Mouse (Mus musculus) neural tube, embryonic 13.5 days (tissue): Measurements from ENCODE around the gene Dlgap4. TPM values are rescaled to one million over a fixed set of nuclear protein-coding genes. Genes with fewer than 3 reads are reported as not detected.

ENCODE experiments used
- ATAC-seq: fragments of 200-750 bp; cut with Nextera tagmentation; 2 replicates; pipeline ENCODE4 v1.8.0; 2017; ENCODE audit warnings: low read depth, mild to moderate bottlenecking, moderate TSS enrichment, moderate library complexity
- H3K27ac ChIP-seq: fragments of 300-500 bp; sonication (generic); replicated peaks from 2 replicates; pipeline ENCODE4 v1.5.1; 2015; ENCODE audit warnings: moderate library complexity, mild to moderate bottlenecking, inconsistent platforms
- H3K27me3 ChIP-seq: fragments of 300-500 bp; sonication (generic); 2 replicates; pipeline ENCODE4 v1.6.1; 2015; ENCODE audit warnings: mild to moderate bottlenecking, inconsistent platforms
- H3K36me3 ChIP-seq: fragments of 300-500 bp; sonication (generic); 2 replicates; pipeline ENCODE4 v1.6.1; 2015; ENCODE audit warnings: mild to moderate bottlenecking, inconsistent platforms
- H3K4me1 ChIP-seq: fragments of 300-500 bp; sonication (generic); replicated peaks from 2 replicates; pipeline ENCODE4 v1.6.1; 2015; ENCODE audit warnings: inconsistent platforms
- H3K4me2 ChIP-seq: fragments of 300-500 bp; sonication (generic); 2 replicates; pipeline ENCODE4 v1.6.1; 2015; ENCODE audit warnings: inconsistent platforms, mild to moderate bottlenecking, moderate library complexity
- H3K4me3 ChIP-seq: fragments of 300-500 bp; sonication (generic); 2 replicates; pipeline ENCODE4 v1.5.1; 2015; ENCODE audit warnings: mild to moderate bottlenecking, inconsistent platforms
- H3K9ac ChIP-seq: fragments of 300-500 bp; sonication (generic); 2 replicates; pipeline ENCODE4 v1.6.1; 2015; ENCODE audit warnings: moderate library complexity, mild to moderate bottlenecking, inconsistent platforms
- H3K9me3 ChIP-seq: fragments of 300-500 bp; sonication (generic); 2 replicates; pipeline ENCODE4 v1.6.1; 2016; ENCODE audit warnings: inconsistent platforms
- WGBS: fragments of 180-500 bp; shearing (Covaris S2); methylation state at CpG from one replicate; pipeline ENCODE4 v1.1.7; 2015; 5-methylcytosine and 5-hydroxymethylcytosine counted together
- polyA plus RNA-seq: library from polyadenylated mRNA; unstranded; fragments of >200 nt; fragmentation: Nextera tagmentation; extraction: Ambion mirVana; gene quantifications from 2 replicates; pipeline ENCODE4 v1.2.1, GENCODE M21; 2015

Dlgap4 gene
- polyA plus RNA-seq, 1 experiment from 2014 or later, result 201 TPM

GRCm38 (mm10) chr2:156731592-156731991 lies 118.1 kb downstream of the Dlgap4 start:
- no peak overlapping the region for H3K4me2 ChIP-seq
- H3K4me3 ChIP-seq, result no peak overlapping the region
- peaks cover 79% of the 10 kb centered on the region for H3K4me1 ChIP-seq
- no peak overlapping the region for H3K9ac ChIP-seq
- H3K27me3 ChIP-seq, result no peaks in the 10 kb centered on the region
- no peak overlapping the region for H3K27ac ChIP-seq
- no peaks in the 10 kb centered on the region for H3K9me3 ChIP-seq
- no peak for ATAC-seq
- 0 out of 2 replicates have a peak, but pooled peaks cover 5% of the 10 kb centered on the region for H3K36me3 ChIP-seq

DNA sequence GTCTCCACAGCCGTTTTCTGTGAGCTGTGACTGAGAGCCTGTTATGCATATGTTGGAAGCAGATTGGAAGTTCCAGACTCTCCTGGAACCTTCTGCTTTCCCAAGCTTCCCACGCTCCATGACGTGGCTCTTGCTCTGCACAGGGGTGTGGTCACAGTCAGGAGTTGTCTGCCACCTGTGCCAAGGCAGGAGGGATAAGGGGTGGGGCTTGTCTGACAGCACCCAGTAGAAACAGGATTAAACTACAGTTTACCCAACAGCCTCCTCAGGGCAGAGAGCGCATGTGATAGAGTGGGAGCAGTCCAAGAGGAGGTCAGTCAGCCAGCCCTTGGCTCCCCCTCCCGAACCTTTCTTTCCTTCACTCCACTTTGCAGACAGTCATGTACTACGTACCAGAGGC lies 118.6 kb downstream of the Dlgap4 start:
- H3K4me2 ChIP-seq, result no peak overlapping the region
- no peaks in the 10 kb centered on the region for H3K9me3 ChIP-seq
- ATAC-seq, result no peak
- H3K36me3 ChIP-seq, result 0 out of 2 replicates have a peak, but pooled peaks cover 5% of the 10 kb centered on the region
- H3K27me3 ChIP-seq, result no peaks in the 10 kb centered on the region
- 79% methylated on average over 6 of the region's 6 CpGs for WGBS
- no peak overlapping the region for H3K4me3 ChIP-seq
- H3K9ac ChIP-seq, result no peak overlapping the region
- peaks cover 79% of the 10 kb centered on the region for H3K4me1 ChIP-seq
- no peak overlapping the region for H3K27ac ChIP-seq

GRCm38 (mm10) chr2:156735761-156736335 lies 122.3 kb downstream of the Dlgap4 start:
- no peaks in the 10 kb centered on the region for H3K27me3 ChIP-seq
- ATAC-seq, result no peak
- peaks cover 9% of the 10 kb centered on the region; the same call in 1 of the 2 replicates for H3K36me3 ChIP-seq
- H3K9ac ChIP-seq, result no peak overlapping the region
- no peak overlapping the region for H3K4me3 ChIP-seq
- no peak overlapping the region for H3K27ac ChIP-seq
- no peak overlapping the region for H3K4me2 ChIP-seq
- 76% methylated on average over 3 of the region's 3 CpGs for WGBS
- H3K9me3 ChIP-seq, result no peaks in the 10 kb centered on the region
- peaks cover 94% of the 10 kb centered on the region for H3K4me1 ChIP-seq

GRCm38 (mm10) chr2:156736846-156737245 lies 123.3 kb downstream of the Dlgap4 start:
- H3K4me2 ChIP-seq, result no peak overlapping the region
- no peaks in the 10 kb centered on the region for H3K9me3 ChIP-seq
- ATAC-seq, result no peak
- no peaks in the 10 kb centered on the region for H3K27me3 ChIP-seq
- WGBS, result 41% methylated on average over 7 of the region's 7 CpGs
- H3K4me3 ChIP-seq, result no peak overlapping the region
- no peak overlapping the region for H3K27ac ChIP-seq
- H3K9ac ChIP-seq, result no peak overlapping the region
- peaks cover 97% of the 10 kb centered on the region for H3K4me1 ChIP-seq
- peaks cover 9% of the 10 kb centered on the region; the same call in 1 of the 2 replicates for H3K36me3 ChIP-seq

- Histone ChIP-seq H3K27me3 (no peaks in the 10 kb centered on the region), H3K4me1 (peaks cover 97% of the 10 kb centered on the region), H3K4me2 (no peak overlapping the region), H3K27ac (no peak overlapping the region), H3K36me3 (peaks cover 7% of the 10 kb centered on the region; the same call in 1 of the 2 replicates), H3K4me3 (no peak overlapping the region), H3K9ac (no peak overlapping the region), H3K9me3 (no peaks in the 10 kb centered on the region)
- ATAC-seq, result no peak
- WGBS, result 73% methylated on average over 7 of the region's 7 CpGs
Observed at GRCm38 (mm10) chr2:156737976-156738375, 124.5 kb downstream of the Dlgap4 start.

GRCm38 (mm10) chr2:156741265-156741664 lies 127.8 kb downstream of the Dlgap4 start:
- no peak overlapping the region for H3K4me3 ChIP-seq
- peaks cover 22% of the 10 kb centered on the region for H3K36me3 ChIP-seq
- 0 out of 2 replicates have a peak overlapping the region, but pooled peaks have one; percentile 28 for H3K27ac ChIP-seq
- ATAC-seq, result no peak
- H3K9ac ChIP-seq, result no peak overlapping the region
- 86% methylated on average over 9 of the region's 9 CpGs for WGBS
- H3K4me2 ChIP-seq, result no peak overlapping the region
- H3K9me3 ChIP-seq, result no peaks in the 10 kb centered on the region
- no peaks in the 10 kb centered on the region for H3K27me3 ChIP-seq
- H3K4me1 ChIP-seq, result peaks cover 74% of the 10 kb centered on the region

DNA sequence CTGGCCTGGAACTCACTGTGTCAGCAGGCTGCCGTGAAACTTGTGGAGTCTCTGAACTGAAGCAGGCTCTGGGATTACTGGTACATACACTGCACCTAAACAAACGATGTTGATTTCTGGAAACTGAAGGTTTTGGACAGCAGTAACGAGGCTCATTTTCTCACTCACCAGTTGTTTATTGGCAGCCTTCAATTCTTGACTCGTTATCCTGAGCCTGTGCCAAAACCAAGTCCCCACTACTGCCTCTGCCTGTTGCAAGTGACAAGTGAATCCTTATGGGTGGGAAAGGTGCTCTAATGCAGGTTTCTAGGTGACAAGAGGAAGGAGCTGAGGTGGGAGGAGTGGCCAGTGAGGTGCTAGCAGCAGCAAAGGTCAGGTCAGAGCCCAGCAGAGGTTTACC lies 128.5 kb downstream of the Dlgap4 start:
- WGBS, result 71% methylated on average over 4 of the region's 4 CpGs
- Histone ChIP-seq H3K4me1 (peaks cover 67% of the 10 kb centered on the region), H3K36me3 (peaks cover 29% of the 10 kb centered on the region), H3K4me2 (no peak overlapping the region), H3K9ac (no peak overlapping the region), H3K9me3 (no peaks in the 10 kb centered on the region), H3K27me3 (no peaks in the 10 kb centered on the region), H3K27ac (no peak overlapping the region), H3K4me3 (no peak overlapping the region)
- ATAC-seq, result no peak

DNA sequence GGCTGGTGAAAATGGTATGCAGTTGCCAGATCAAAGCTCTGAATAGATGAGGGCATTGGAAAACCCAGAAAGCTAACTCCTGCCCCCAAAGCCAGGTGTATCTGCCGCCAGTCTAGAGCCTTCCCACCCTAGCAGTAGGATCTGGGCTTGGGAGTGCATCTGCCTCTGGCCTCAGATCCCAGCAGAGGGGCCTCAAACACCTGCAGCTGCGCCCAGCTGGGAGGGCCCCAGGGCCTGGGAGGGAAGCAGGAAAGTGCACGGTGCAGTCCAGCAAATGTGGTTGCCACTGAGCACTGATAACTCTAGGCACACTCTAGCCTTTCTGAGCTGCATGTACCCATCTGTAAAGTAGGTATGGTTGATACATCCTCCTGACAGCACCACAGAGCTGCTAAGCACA lies 129.7 kb downstream of the Dlgap4 start:
- no peaks in the 10 kb centered on the region for H3K27me3 ChIP-seq
- H3K9ac ChIP-seq, result no peak overlapping the region
- no peak overlapping the region for H3K27ac ChIP-seq
- H3K9me3 ChIP-seq, result no peaks in the 10 kb centered on the region
- peaks cover 55% of the 10 kb centered on the region for H3K4me1 ChIP-seq
- no peak overlapping the region for H3K4me2 ChIP-seq
- H3K4me3 ChIP-seq, result no peak overlapping the region
- 62% methylated on average over 3 of the region's 3 CpGs for WGBS
- H3K36me3 ChIP-seq, result peaks cover 42% of the 10 kb centered on the region
- no peak for ATAC-seq

DNA sequence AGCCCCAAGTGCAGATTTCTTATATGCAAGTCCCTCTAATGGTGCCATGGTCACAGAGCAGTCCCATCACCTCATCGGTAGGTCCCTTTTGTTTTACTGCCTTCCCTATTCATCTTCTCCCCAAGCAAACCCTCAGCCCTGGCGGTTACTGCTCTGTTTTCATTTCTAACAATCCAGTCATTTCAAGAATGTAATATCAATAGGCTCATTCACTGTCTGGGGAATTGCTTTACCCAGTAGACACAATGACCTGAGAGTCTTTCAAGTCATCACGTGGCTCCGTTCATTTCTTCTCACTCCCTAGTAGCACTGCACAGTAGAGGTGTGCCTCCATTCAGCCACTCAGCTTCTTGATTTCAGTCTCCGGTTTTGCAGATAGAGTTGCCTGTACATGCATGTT lies 130.9 kb downstream of the Dlgap4 start:
- Histone ChIP-seq H3K9ac (no peak overlapping the region), H3K36me3 (peaks cover 53% of the 10 kb centered on the region), H3K9me3 (no peaks in the 10 kb centered on the region), H3K27me3 (no peaks in the 10 kb centered on the region), H3K4me1 (peaks cover 45% of the 10 kb centered on the region), H3K4me2 (no peak overlapping the region), H3K4me3 (no peak overlapping the region), H3K27ac (no peak overlapping the region)
- WGBS, result 67% methylated on average over 5 of the region's 5 CpGs
- no peak for ATAC-seq

- Histone ChIP-seq H3K9me3 (no peaks in the 10 kb centered on the region), H3K27me3 (no peaks in the 10 kb centered on the region), H3K9ac (no peak overlapping the region), H3K4me3 (no peak overlapping the region), H3K36me3 (peaks cover 76% of the 10 kb centered on the region), H3K4me2 (no peak overlapping the region), H3K4me1 (peaks cover 17% of the 10 kb centered on the region), H3K27ac (no peak overlapping the region)
- no peak for ATAC-seq
- 85% methylated on average over 3 of the region's 3 CpGs for WGBS
Observed at GRCm38 (mm10) chr2:156747315-156747714, 133.8 kb downstream of the Dlgap4 start.

DNA sequence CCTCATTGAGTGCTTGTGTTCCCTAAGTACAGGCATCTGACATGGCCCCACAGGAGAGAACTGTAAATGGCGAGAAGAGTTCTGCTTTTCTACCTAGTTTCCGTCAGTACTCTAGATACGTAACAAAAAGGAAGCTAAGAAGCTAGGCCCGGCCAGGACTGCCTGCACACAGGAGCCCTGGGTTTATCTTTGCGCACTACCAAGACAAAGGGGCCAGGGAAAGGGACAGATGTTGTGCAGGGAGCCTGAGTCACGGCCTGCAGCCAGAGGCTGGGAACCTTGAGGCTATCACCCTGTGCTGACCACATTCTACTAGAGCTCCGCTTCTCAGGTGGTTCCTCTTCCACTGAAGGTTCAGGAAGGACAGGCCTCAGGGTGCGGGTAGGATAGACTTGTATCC lies 136.2 kb downstream of the Dlgap4 start:
- H3K4me2 ChIP-seq, result no peak overlapping the region
- H3K27ac ChIP-seq, result no peak overlapping the region
- H3K36me3 ChIP-seq, result peaks cover 91% of the 10 kb centered on the region
- no peak for ATAC-seq
- no peaks in the 10 kb centered on the region for H3K9me3 ChIP-seq
- H3K9ac ChIP-seq, result no peak overlapping the region
- no peaks in the 10 kb centered on the region for H3K4me1 ChIP-seq
- WGBS, result 92% methylated on average over 8 of the region's 8 CpGs
- no peaks in the 10 kb centered on the region for H3K27me3 ChIP-seq
- H3K4me3 ChIP-seq, result no peak overlapping the region

DNA sequence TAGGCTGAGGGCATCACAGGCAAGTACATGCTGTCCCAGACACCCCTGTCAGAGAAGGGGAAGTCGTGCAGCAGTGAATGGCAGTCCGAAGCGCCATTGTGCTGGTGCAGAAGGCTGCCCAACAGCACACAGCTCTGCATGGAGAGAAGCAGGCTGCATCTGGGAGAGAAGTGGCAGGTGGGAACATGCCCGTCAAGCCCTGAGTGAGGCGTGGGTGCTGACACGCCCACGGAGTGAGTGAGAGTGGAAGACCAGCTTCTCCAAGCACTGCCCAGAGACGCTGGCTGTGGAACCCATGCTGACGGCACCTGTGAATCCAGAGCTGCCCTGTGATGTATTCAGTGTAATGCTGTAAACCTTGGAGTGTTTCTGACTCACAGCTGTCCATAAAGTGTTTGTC lies 143.4 kb downstream of the Dlgap4 start:
- Histone ChIP-seq H3K9ac (no peak overlapping the region), H3K27ac (no peak overlapping the region), H3K4me1 (peaks cover under 1% of the 10 kb centered on the region), H3K4me2 (no peak overlapping the region), H3K36me3 (peaks cover 95% of the 10 kb centered on the region), H3K27me3 (no peaks in the 10 kb centered on the region), H3K9me3 (peaks cover 7% of the 10 kb centered on the region; the same call in 1 of the 2 replicates), H3K4me3 (no peak overlapping the region)
- 96% methylated on average over 9 of the region's 9 CpGs for WGBS
- no peak for ATAC-seq
